Mouse (Mus musculus) lung, adult 2 months (tissue): ENCODE results near the gene Dip2a.

ENCODE experiments used
- CTCF ChIP-seq: fragments of 200-500 bp; IDR thresholded peaks from 2 replicates; pipeline ENCODE4 v1.5.1; 2011; ENCODE audit warnings: mild to moderate bottlenecking, low read length, control low read depth; ENCODE audit not compliant: insufficient read depth
- POLR2A ChIP-seq: fragments of 200-500 bp; IDR thresholded peaks from 2 replicates; pipeline ENCODE4 v1.6.1; 2011; ENCODE audit warnings: low read depth, mild to moderate bottlenecking, control low read depth, low read length, borderline replicate concordance; ENCODE audit errors: extremely low read depth

DNA sequence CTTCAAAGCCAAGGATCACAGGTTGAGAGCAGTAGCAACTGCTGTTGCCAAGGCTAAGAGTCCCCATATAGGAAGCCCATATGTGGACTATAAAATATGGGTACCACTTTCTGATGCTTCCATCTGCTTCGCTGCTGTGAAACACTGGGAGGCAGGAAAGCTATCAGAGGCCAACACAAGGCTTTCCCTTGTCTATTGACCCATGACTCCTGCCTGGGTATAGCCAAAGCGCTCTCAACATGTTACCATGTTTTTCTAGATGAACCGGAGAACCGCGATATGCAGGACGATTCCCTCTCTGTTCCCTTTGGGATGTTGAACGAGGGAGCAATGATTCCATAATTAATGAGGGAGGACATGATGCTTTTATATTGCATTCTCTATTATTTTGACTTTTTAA, 134.3 kb downstream of the Dip2a start:
- TF ChIP-seq CTCF, result no peak
- no peak for TF ChIP-seq POLR2A
